Mouse (Mus musculus) midbrain, embryonic 11.5 days (tissue): ENCODE results near the gene Fbxo47. TPM values are rescaled to one million over a fixed set of nuclear protein-coding genes. Genes with fewer than 3 reads are reported as not detected.
A peak's percentile ranks its signal among the peaks of the same experiment; 100 is the strongest.

Experiments used
- ATAC-seq: fragments of 200-750 bp; cut with Nextera tagmentation; 2 replicates; pipeline ENCODE4 v1.8.0; 2017; ENCODE audit warnings: moderate TSS enrichment, moderate library complexity; ENCODE audit not compliant: low FRiP score
- DNase-seq: peaks from one replicate; pipeline ENCODE4 v3.0.0; 2015; ENCODE audit warnings: low spot score; ENCODE audit errors: missing footprints
- H3K27ac ChIP-seq: fragments of 300-500 bp; sonication (generic); 2 replicates; pipeline ENCODE4 v1.5.1; 2014; ENCODE audit warnings: low read depth, low read length
- H3K27me3 ChIP-seq: fragments of 300-500 bp; sonication (generic); 2 replicates; pipeline ENCODE4 v1.6.1; 2014; ENCODE audit warnings: mild to moderate bottlenecking, low read length, moderate library complexity, mixed read lengths; ENCODE audit not compliant: control insufficient read depth, insufficient read depth
- H3K36me3 ChIP-seq: fragments of 300-500 bp; sonication (generic); 2 replicates; pipeline ENCODE4 v1.6.1; 2014; ENCODE audit warnings: mild to moderate bottlenecking, low read length, moderate library complexity, mixed read lengths; ENCODE audit not compliant: control insufficient read depth, insufficient read depth
- H3K4me1 ChIP-seq: fragments of 300-500 bp; sonication (generic); 2 replicates; pipeline ENCODE4 v1.6.1; 2014; ENCODE audit warnings: low read length; ENCODE audit not compliant: control insufficient read depth, insufficient read depth
- H3K4me2 ChIP-seq: fragments of 300-500 bp; sonication (generic); 2 replicates; pipeline ENCODE4 v1.6.1; 2014; ENCODE audit warnings: mild to moderate bottlenecking, moderate library complexity
- H3K4me3 ChIP-seq: fragments of 300-500 bp; sonication (generic); 2 replicates; pipeline ENCODE4 v1.5.1; 2014; ENCODE audit warnings: low read depth, low read length
- H3K9ac ChIP-seq: fragments of 300-500 bp; sonication (generic); 2 replicates; pipeline ENCODE4 v1.6.1; 2014; ENCODE audit warnings: low read length
- H3K9me3 ChIP-seq: fragments of 300-500 bp; sonication (generic); 2 replicates; pipeline ENCODE4 v1.6.1; 2016; ENCODE audit warnings: low read length; ENCODE audit not compliant: control insufficient read depth
- WGBS: fragments of 180-500 bp; shearing (Covaris S2); extraction: QIAGEN DNeasy Blood & Tissue Kit; methylation state at CpG from one replicate; pipeline ENCODE4 v1.1.7; 2014; 5-methylcytosine and 5-hydroxymethylcytosine counted together
- polyA plus RNA-seq: library from polyadenylated mRNA; unstranded; fragments of >200 nt; fragmentation: Nextera tagmentation; extraction: Ambion mirVana; gene quantifications from 2 replicates; pipeline ENCODE4 v1.2.1, GENCODE M21; 2014

Gene Fbxo47
- polyA plus RNA-seq, 1 experiment from 2014 or later: 0.96 TPM

GRCm38 (mm10) chr11:97907935-97908334, 24.0 kb upstream of the Fbxo47 start:
- H3K27me3 ChIP-seq: no peaks in the 10 kb centered on the region
- H3K36me3 ChIP-seq: no peaks in the 10 kb centered on the region
- WGBS: 92% methylated on average over 5 of the region's 5 CpGs

GRCm38 (mm10) chr11:97906905-97907304, 23.0 kb upstream of the Fbxo47 start:
- H3K4me3 ChIP-seq: no peak overlapping the region
- ATAC-seq (no peak), DNase-seq (no peak)
- no peaks in the 10 kb centered on the region for H3K27me3 ChIP-seq
- H3K27ac ChIP-seq: no peak overlapping the region
- no peaks in the 10 kb centered on the region for H3K36me3 ChIP-seq
- H3K4me1 ChIP-seq: no peaks in the 10 kb centered on the region
- no peaks in the 10 kb centered on the region for H3K9me3 ChIP-seq
- no peak overlapping the region for H3K4me2 ChIP-seq
- H3K9ac ChIP-seq: no peak overlapping the region
- WGBS: 91% methylated on average over 9 of the region's 9 CpGs

More at GRCm38 (mm10) chr11:97907935-97908334, 24.0 kb upstream of the Fbxo47 start:
- ATAC-seq: no peak
- H3K4me1 ChIP-seq: no peaks in the 10 kb centered on the region
- no peak overlapping the region for H3K27ac ChIP-seq
- H3K4me3 ChIP-seq: no peak overlapping the region
- no peak for DNase-seq
- H3K4me2 ChIP-seq: no peak overlapping the region
- no peaks in the 10 kb centered on the region for H3K9me3 ChIP-seq
- H3K9ac ChIP-seq: no peak overlapping the region

GRCm38 (mm10) chr11:97905941-97906340, 22.0 kb upstream of the Fbxo47 start:
- Histone ChIP-seq H3K9ac (no peak overlapping the region), H3K27me3 (no peaks in the 10 kb centered on the region)

GRCm38 (mm10) chr11:97905540-97905939, 21.6 kb upstream of the Fbxo47 start:
- no peak for DNase-seq
- no peaks in the 10 kb centered on the region for H3K27me3 ChIP-seq
- no peak overlapping the region for H3K9ac ChIP-seq
- 86% methylated on average over 2 of the region's 2 CpGs for WGBS
- no peaks in the 10 kb centered on the region for H3K9me3 ChIP-seq
- ATAC-seq: no peak
- no peaks in the 10 kb centered on the region for H3K4me1 ChIP-seq
- H3K36me3 ChIP-seq: no peaks in the 10 kb centered on the region
- no peak overlapping the region for H3K4me2 ChIP-seq
- no peak overlapping the region for H3K4me3 ChIP-seq
- no peak overlapping the region for H3K27ac ChIP-seq

More at GRCm38 (mm10) chr11:97905941-97906340, 22.0 kb upstream of the Fbxo47 start:
- Histone ChIP-seq H3K4me3 (no peak overlapping the region), H3K4me1 (no peaks in the 10 kb centered on the region), H3K27ac (no peak overlapping the region), H3K9me3 (no peaks in the 10 kb centered on the region), H3K4me2 (no peak overlapping the region), H3K36me3 (no peaks in the 10 kb centered on the region)
- DNase-seq (no peak), ATAC-seq (no peak)
- 63% methylated on average over 2 of the region's 2 CpGs for WGBS

GRCm38 (mm10) chr11:97904801-97905200, 20.8 kb upstream of the Fbxo47 start:
- no peak overlapping the region for H3K4me3 ChIP-seq
- WGBS: 92% methylated on average over 13 of the region's 13 CpGs

GRCm38 (mm10) chr11:97901806-97902205, 17.9 kb upstream of the Fbxo47 start:
- ATAC-seq (no peak), DNase-seq (no peak)
- Histone ChIP-seq H3K9me3 (no peaks in the 10 kb centered on the region), H3K27ac (no peak overlapping the region), H3K4me3 (no peak overlapping the region), H3K9ac (no peak overlapping the region), H3K36me3 (no peaks in the 10 kb centered on the region), H3K4me2 (no peak overlapping the region), H3K4me1 (no peaks in the 10 kb centered on the region), H3K27me3 (no peaks in the 10 kb centered on the region)
- 83% methylated on average over 6 of the region's 6 CpGs for WGBS

More at GRCm38 (mm10) chr11:97904801-97905200, 20.8 kb upstream of the Fbxo47 start:
- no peaks in the 10 kb centered on the region for H3K27me3 ChIP-seq
- no peaks in the 10 kb centered on the region for H3K36me3 ChIP-seq
- H3K9me3 ChIP-seq: no peaks in the 10 kb centered on the region
- H3K27ac ChIP-seq: no peak overlapping the region
- no peak overlapping the region for H3K4me2 ChIP-seq
- no peak overlapping the region for H3K9ac ChIP-seq
- no peak for ATAC-seq
- no peaks in the 10 kb centered on the region for H3K4me1 ChIP-seq
- no peak for DNase-seq

GRCm38 (mm10) chr11:97899822-97900221, 15.9 kb upstream of the Fbxo47 start:
- WGBS: 8% methylated on average over 2 of the region's 2 CpGs
- no peak overlapping the region for H3K27ac ChIP-seq
- H3K9me3 ChIP-seq: no peaks in the 10 kb centered on the region
- H3K4me1 ChIP-seq: no peaks in the 10 kb centered on the region
- H3K9ac ChIP-seq: no peak overlapping the region
- H3K4me3 ChIP-seq: no peak overlapping the region
- 0 out of 2 replicates have a peak, but pooled peaks have one; percentile 27 for ATAC-seq
- peak; percentile 98 for DNase-seq
- H3K27me3 ChIP-seq: no peaks in the 10 kb centered on the region
- no peaks in the 10 kb centered on the region for H3K36me3 ChIP-seq
- H3K4me2 ChIP-seq: no peak overlapping the region

- ATAC-seq (no peak), DNase-seq (no peak)
- Histone ChIP-seq H3K9ac (no peak overlapping the region), H3K27ac (no peak overlapping the region), H3K4me3 (no peak overlapping the region), H3K4me1 (no peaks in the 10 kb centered on the region), H3K9me3 (no peaks in the 10 kb centered on the region), H3K27me3 (no peaks in the 10 kb centered on the region), H3K4me2 (no peak overlapping the region), H3K36me3 (no peaks in the 10 kb centered on the region)
- 84% methylated on average over 3 of the region's 3 CpGs for WGBS
These were observed 13.7 kb upstream of the Fbxo47 start for GRCm38 (mm10) chr11:97897568-97898185.

- no peak for ATAC-seq
- H3K4me3 ChIP-seq: no peak overlapping the region
- no peaks in the 10 kb centered on the region for H3K9me3 ChIP-seq
- H3K4me2 ChIP-seq: no peak overlapping the region
- no peak for DNase-seq
- H3K27me3 ChIP-seq: no peaks in the 10 kb centered on the region
- no peak overlapping the region for H3K27ac ChIP-seq
- H3K36me3 ChIP-seq: no peaks in the 10 kb centered on the region
- no peaks in the 10 kb centered on the region for H3K4me1 ChIP-seq
- H3K9ac ChIP-seq: no peak overlapping the region
- WGBS: 83% methylated on average over 4 of the region's 4 CpGs
These were observed 12.7 kb upstream of the Fbxo47 start for GRCm38 (mm10) chr11:97896655-97897054.
